Mouse (Mus musculus) E14TG2a.4 (cell line): ENCODE data around the gene Shh.

ENCODE experiments used
- CTCF ChIP-seq: conservative IDR thresholded peaks from 2 replicates; pipeline ENCODE4 v1.5.1; 2014; ENCODE audit warnings: low read length
- POU5F1 ChIP-seq: IDR thresholded peaks from 2 replicates; pipeline ENCODE4 v1.6.1; 2014; ENCODE audit warnings: low read length, borderline replicate concordance

DNA sequence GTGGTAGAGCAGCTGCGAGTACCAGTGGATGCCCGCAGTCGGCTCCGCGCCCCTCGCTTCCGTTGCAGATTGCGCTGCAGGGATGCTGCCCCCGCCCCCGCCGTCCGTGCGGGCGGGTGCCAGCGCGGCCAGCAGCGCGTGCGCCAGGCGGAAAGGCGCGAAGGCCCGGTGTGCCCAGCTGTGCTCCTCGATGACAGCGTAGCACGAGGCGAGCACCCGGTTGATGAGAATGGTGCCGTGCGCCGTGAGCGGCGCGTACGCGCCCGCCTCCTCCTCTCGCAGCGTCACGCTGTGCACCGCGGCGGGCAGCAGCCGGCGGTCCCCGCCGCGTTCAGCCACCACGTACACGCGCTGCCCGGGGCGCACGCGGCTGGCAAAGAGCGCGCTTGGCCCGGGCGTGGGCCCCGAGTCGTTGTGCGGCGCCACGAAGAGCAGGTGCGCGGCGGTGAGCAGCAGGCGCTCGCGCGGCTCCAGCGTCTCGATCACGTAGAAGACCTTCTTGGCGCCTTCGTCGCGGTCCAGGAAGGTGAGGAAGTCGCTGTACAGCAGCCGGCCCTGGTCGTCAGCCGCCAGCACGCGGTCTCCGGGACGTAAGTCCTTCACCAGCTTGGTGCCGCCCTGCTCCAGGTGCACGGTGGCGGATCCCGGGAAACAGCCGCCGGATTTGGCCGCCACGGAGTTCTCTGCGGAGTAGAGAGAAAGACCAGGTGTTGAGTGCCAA, 9.0 kb downstream of the Shh start:
- no peak for TF ChIP-seq CTCF
- no peak for TF ChIP-seq POU5F1
